Mouse (Mus musculus): ENCODE results near the gene Ipo9. TPM values are rescaled to one million over a fixed set of nuclear protein-coding genes. Genes with fewer than 3 reads are reported as not detected.

Gene Ipo9
- polyA plus RNA-seq, 1 experiment from 2014 or later, result 130 TPM

DNA sequence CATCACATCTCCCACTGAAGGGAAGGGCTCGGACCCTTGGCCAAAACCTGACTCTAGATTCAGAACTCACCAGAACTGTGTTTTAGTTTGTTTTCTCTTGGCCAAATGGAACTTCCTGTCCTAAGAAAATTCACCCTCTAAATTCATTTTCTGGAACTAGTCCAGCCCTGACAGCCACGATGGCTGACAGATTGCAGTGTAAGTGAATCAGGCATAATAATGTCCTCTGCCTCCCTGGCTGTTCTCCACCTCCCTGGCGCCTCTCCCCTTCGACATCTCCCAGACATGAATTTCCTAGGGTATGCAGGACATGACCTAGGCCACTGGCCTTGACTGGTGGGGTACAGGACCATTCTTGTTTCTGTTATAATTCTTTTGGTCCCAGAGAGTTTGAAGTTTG, 32.0 kb upstream of the Ipo9 start:
- no peak overlapping the region for H3K4me2 ChIP-seq (replicated peaks; ENCODE audit: low read depth, low read length)
- 0 out of 2 replicates have a peak, but pooled peaks have one; percentile 33 for ATAC-seq (ENCODE audit: low FRiP score, low TSS enrichment)
- no peaks in the 10 kb centered on the region for H3K27me3 ChIP-seq (ENCODE audit: insufficient read depth, low read length)
- H3K9ac ChIP-seq (replicated peaks; ENCODE audit: low read length), result no peak overlapping the region
- no peak overlapping the region for H3K4me3 ChIP-seq (ENCODE audit: low read length)
- H3K27ac ChIP-seq (ENCODE audit: low read length), result peak overlapping the region; percentile 84
- 44% methylated on average over 4 of the region's 4 CpGs for WGBS
- H3K9me3 ChIP-seq (ENCODE audit: low read length), result no peaks in the 10 kb centered on the region
- peaks cover 16% of the 10 kb centered on the region for H3K4me1 ChIP-seq (ENCODE audit: insufficient read depth, low read length)
- peaks cover 34% of the 10 kb centered on the region for H3K36me3 ChIP-seq (ENCODE audit: insufficient read depth, low read length)

DNA sequence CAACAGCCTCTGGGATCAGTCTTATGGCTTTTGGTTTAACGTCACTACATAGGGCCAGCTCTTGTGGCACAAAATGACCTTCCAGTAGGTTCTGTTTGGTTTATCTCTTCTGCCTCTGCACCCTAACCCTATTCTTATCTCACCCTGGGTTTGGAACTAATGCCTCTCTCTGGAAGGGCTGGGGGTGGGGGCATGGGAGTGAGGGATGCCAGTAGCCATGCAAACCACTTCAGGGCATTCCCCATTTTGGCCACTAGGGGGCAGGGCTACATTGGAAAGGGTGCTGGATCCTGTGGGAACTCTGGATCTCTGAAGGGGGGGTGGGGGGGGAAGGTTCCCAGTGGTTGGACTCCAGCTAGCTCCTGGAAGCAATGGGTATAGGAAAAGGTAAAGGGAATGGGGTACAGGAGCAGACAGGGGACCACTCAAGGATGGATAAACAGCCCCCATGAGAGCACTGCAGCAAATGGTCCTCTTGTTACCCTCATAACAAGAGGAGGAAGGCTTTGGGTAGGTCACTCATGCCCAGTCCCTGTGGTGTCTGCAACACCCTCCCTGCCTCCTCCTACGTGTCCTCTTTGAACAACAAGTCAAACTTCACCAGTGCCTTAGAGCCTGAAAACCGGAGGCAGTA, 30.9 kb upstream of the Ipo9 start:
- Histone ChIP-seq H3K4me1 (ENCODE audit: insufficient read depth, low read length) (peaks cover 16% of the 10 kb centered on the region), H3K9me3 (ENCODE audit: low read length) (no peaks in the 10 kb centered on the region), H3K27me3 (ENCODE audit: insufficient read depth, low read length) (no peaks in the 10 kb centered on the region), H3K4me3 (ENCODE audit: low read length) (no peak overlapping the region), H3K36me3 (ENCODE audit: insufficient read depth, low read length) (peaks cover 38% of the 10 kb centered on the region), H3K9ac (replicated peaks; ENCODE audit: low read length) (no peak overlapping the region), H3K4me2 (replicated peaks; ENCODE audit: low read depth, low read length) (no peak overlapping the region), H3K27ac (ENCODE audit: low read length) (peak overlapping the region; percentile 84)
- ATAC-seq (ENCODE audit: low FRiP score, low TSS enrichment), result no peak
- WGBS, result 84% methylated on average over 3 of the region's 3 CpGs

DNA sequence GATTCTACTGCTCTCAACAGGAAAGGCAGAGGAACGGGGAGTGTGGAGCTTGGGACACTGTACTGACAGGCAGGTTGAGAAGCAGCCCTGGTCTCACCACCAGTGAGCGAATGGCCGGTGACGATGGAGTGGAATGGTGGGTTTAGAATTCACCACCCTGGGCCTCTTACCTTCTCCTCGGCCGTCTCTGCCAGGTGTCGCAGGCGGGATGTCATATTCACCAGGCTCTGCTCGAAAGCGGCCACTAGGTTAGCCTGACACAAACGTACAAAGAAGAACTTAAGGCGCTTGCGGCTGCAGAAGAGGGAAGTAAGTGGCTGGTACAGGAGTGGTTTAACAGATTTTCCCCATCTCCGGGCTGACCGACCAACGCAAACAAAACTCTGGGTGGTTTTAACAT, 30.2 kb upstream of the Ipo9 start:
- Histone ChIP-seq H3K9ac (replicated peaks; ENCODE audit: low read length) (no peak overlapping the region), H3K36me3 (ENCODE audit: insufficient read depth, low read length) (peaks cover 35% of the 10 kb centered on the region), H3K4me2 (replicated peaks; ENCODE audit: low read depth, low read length) (no peak overlapping the region), H3K4me1 (ENCODE audit: insufficient read depth, low read length) (peaks cover 16% of the 10 kb centered on the region), H3K27ac (ENCODE audit: low read length) (no peak overlapping the region), H3K4me3 (ENCODE audit: low read length) (no peak overlapping the region), H3K9me3 (ENCODE audit: low read length) (no peaks in the 10 kb centered on the region), H3K27me3 (ENCODE audit: insufficient read depth, low read length) (no peaks in the 10 kb centered on the region)
- 93% methylated on average over 16 of the region's 16 CpGs for WGBS
- no peak for ATAC-seq (ENCODE audit: low FRiP score, low TSS enrichment)

DNA sequence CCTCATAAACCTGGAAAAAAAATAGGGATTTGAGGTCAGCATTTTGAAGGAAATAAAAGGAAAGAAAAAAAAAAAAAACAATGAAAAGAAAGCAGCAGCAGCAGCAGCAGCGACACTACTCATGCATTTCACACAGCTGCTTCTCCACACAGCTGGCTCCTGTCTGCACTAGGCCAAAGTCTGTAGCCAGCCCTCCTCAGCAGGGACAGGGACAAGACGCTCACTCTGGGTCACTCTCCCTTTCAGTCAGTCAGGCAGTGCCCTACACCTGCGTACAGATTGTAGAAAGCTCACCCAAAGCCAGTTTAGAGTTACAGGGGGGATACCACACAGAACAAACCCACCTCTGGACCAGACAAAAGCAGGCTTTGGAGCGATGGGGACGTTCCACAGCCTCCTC, 27.6 kb upstream of the Ipo9 start:
- Histone ChIP-seq H3K27me3 (ENCODE audit: insufficient read depth, low read length) (no peaks in the 10 kb centered on the region), H3K9ac (replicated peaks; ENCODE audit: low read length) (no peak overlapping the region), H3K4me1 (ENCODE audit: insufficient read depth, low read length) (peaks cover 5% of the 10 kb centered on the region; the same call in 1 of the 2 replicates), H3K36me3 (ENCODE audit: insufficient read depth, low read length) (peaks cover 51% of the 10 kb centered on the region), H3K4me2 (replicated peaks; ENCODE audit: low read depth, low read length) (no peak overlapping the region), H3K9me3 (ENCODE audit: low read length) (no peaks in the 10 kb centered on the region), H3K4me3 (ENCODE audit: low read length) (no peak overlapping the region), H3K27ac (ENCODE audit: low read length) (no peak overlapping the region)
- ATAC-seq (ENCODE audit: low FRiP score, low TSS enrichment), result no peak
- WGBS, result 68% methylated on average over 5 of the region's 5 CpGs

DNA sequence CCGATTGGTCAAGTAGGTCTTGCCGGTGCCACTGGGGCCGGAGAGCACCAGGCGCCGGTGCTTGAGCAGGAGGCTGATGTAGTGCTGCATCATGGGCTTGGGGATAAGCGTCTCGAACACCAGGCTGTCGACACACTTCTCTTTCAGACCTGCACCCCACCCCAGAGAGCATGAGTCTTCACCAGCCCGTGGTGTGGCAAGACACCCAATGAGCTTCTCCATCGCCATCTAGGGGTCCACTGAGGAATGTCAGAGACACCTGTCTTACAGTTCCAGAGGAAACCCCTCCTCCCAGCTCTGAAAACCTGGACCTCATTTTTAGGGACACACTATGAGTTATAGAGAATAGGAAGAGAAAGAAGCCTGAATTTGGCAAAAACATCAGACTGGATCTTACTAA, 22.0 kb upstream of the Ipo9 start:
- Histone ChIP-seq H3K4me3 (ENCODE audit: low read length) (no peak overlapping the region), H3K9ac (replicated peaks; ENCODE audit: low read length) (no peak overlapping the region), H3K27me3 (ENCODE audit: insufficient read depth, low read length) (no peaks in the 10 kb centered on the region), H3K4me1 (ENCODE audit: insufficient read depth, low read length) (no peaks in the 10 kb centered on the region), H3K4me2 (replicated peaks; ENCODE audit: low read depth, low read length) (no peak overlapping the region), H3K36me3 (ENCODE audit: insufficient read depth, low read length) (peaks cover 60% of the 10 kb centered on the region), H3K27ac (ENCODE audit: low read length) (no peak overlapping the region), H3K9me3 (ENCODE audit: low read length) (no peaks in the 10 kb centered on the region)
- WGBS, result 74% methylated on average over 10 of the region's 10 CpGs
- ATAC-seq (ENCODE audit: low FRiP score, low TSS enrichment), result no peak

DNA sequence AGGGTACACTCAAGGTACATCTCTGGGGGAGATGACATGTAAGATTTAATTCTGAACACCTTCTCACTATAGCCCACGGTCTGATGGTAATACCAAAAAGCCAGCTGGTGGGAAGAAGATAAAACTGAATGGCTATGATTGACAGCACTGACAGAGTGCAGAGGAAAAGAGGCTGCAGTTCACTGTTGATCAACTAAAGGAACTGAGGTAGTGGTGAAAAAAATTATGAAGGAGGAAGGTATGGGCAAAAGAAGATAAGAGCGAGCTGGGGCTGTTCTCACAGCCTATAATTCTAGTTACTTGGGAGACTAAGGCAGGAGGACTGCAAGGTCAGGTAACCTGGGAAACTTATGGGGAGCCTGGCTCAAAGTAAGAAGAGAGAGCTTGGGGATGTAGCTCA, 21.1 kb upstream of the Ipo9 start:
- Histone ChIP-seq H3K4me3 (ENCODE audit: low read length) (no peak overlapping the region), H3K4me2 (replicated peaks; ENCODE audit: low read depth, low read length) (no peak overlapping the region), H3K4me1 (ENCODE audit: insufficient read depth, low read length) (no peaks in the 10 kb centered on the region), H3K27me3 (ENCODE audit: insufficient read depth, low read length) (no peaks in the 10 kb centered on the region), H3K36me3 (ENCODE audit: insufficient read depth, low read length) (peaks cover 56% of the 10 kb centered on the region), H3K9me3 (ENCODE audit: low read length) (no peaks in the 10 kb centered on the region), H3K9ac (replicated peaks; ENCODE audit: low read length) (no peak overlapping the region), H3K27ac (ENCODE audit: low read length) (no peak overlapping the region)
- ATAC-seq (ENCODE audit: low FRiP score, low TSS enrichment), result no peak
- WGBS, result 87% methylated on average over 2 of the region's 2 CpGs

DNA sequence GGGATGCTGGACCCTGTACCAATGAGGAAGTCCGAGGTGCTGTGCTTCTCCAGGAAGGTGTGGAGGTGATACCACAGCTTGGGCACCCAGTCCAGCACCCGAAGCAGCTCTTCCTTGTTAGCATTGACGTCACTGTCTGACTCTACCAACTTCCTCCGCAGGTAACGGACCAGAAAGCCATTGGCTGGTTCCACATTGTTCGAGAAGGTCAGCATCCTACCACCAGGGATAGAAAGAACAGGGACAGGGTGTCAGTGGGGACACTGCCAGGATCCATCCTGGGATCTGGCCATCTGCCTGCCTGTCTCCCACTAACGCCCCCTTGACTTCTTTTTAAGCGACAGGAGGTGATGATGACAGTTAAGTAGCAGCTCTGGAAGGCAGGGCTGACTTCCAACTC, 19.6 kb upstream of the Ipo9 start:
- Histone ChIP-seq H3K4me1 (ENCODE audit: insufficient read depth, low read length) (no peaks in the 10 kb centered on the region), H3K9me3 (ENCODE audit: low read length) (no peaks in the 10 kb centered on the region), H3K4me3 (ENCODE audit: low read length) (no peak overlapping the region), H3K9ac (replicated peaks; ENCODE audit: low read length) (no peak overlapping the region), H3K4me2 (replicated peaks; ENCODE audit: low read depth, low read length) (no peak overlapping the region), H3K27me3 (ENCODE audit: insufficient read depth, low read length) (no peaks in the 10 kb centered on the region), H3K36me3 (ENCODE audit: insufficient read depth, low read length) (peaks cover 49% of the 10 kb centered on the region), H3K27ac (ENCODE audit: low read length) (no peak overlapping the region)
- no peak for ATAC-seq (ENCODE audit: low FRiP score, low TSS enrichment)
- WGBS, result 97% methylated on average over 8 of the region's 8 CpGs

DNA sequence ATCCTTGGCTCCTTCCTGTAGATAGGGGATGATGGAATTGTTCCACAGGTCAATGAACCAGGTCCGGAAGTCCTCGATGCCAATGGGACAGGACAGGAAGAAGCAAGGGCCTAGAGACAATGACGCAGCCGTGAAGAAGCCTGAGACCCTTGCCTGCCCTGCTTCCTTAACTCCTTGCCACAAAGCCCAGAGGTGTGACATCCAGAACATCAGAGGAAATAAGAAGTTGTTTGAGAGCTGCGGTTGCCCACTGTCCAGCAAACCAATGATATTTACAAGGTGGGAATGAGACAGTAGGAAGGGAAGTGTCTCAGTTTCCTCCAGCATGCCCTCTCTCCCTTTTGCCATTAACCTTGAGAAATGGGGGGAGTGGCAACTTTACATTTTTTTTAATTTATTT, 18.6 kb upstream of the Ipo9 start:
- peaks cover 40% of the 10 kb centered on the region for H3K36me3 ChIP-seq (ENCODE audit: insufficient read depth, low read length)

DNA sequence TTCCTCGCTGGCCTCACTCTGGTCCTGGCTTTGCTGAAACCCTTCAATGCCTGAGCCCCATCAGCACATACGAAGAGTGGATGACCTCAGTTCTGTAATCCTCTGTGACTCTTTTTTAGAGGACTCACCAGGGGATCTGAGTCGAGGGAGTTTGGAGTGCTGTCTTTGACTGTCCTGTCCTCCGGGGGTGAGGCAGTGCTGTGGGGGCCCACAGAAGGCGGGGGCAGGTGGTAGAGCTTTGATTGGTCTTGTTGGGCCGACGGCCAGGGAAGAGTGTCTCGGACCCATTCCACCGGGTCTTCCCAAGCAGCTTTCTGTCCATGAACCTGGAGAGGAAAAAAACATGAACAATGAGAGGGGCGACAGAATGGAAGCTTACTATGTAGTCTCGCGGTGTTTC, 13.2 kb upstream of the Ipo9 start:
- WGBS, result 91% methylated on average over 12 of the region's 12 CpGs
- peaks cover 28% of the 10 kb centered on the region for H3K36me3 ChIP-seq (ENCODE audit: insufficient read depth, low read length)
- no peak overlapping the region for H3K9ac ChIP-seq (replicated peaks; ENCODE audit: low read length)
- no peaks in the 10 kb centered on the region for H3K4me1 ChIP-seq (ENCODE audit: insufficient read depth, low read length)
- H3K4me3 ChIP-seq (ENCODE audit: low read length), result no peak overlapping the region
- no peaks in the 10 kb centered on the region for H3K9me3 ChIP-seq (ENCODE audit: low read length)
- no peak for ATAC-seq (ENCODE audit: low FRiP score, low TSS enrichment)
- H3K27ac ChIP-seq (ENCODE audit: low read length), result no peak overlapping the region
- no peaks in the 10 kb centered on the region for H3K27me3 ChIP-seq (ENCODE audit: insufficient read depth, low read length)
- no peak overlapping the region for H3K4me2 ChIP-seq (replicated peaks; ENCODE audit: low read depth, low read length)

More for the DNA sequence above, 18.6 kb upstream of the Ipo9 start:
- Histone ChIP-seq H3K9ac (replicated peaks; ENCODE audit: low read length) (no peak overlapping the region), H3K9me3 (ENCODE audit: low read length) (no peaks in the 10 kb centered on the region), H3K27ac (ENCODE audit: low read length) (no peak overlapping the region), H3K4me2 (replicated peaks; ENCODE audit: low read depth, low read length) (no peak overlapping the region), H3K4me3 (ENCODE audit: low read length) (no peak overlapping the region), H3K27me3 (ENCODE audit: insufficient read depth, low read length) (no peaks in the 10 kb centered on the region), H3K4me1 (ENCODE audit: insufficient read depth, low read length) (no peaks in the 10 kb centered on the region)
- no peak for ATAC-seq (ENCODE audit: low FRiP score, low TSS enrichment)
- WGBS, result 91% methylated on average over 5 of the region's 5 CpGs

DNA sequence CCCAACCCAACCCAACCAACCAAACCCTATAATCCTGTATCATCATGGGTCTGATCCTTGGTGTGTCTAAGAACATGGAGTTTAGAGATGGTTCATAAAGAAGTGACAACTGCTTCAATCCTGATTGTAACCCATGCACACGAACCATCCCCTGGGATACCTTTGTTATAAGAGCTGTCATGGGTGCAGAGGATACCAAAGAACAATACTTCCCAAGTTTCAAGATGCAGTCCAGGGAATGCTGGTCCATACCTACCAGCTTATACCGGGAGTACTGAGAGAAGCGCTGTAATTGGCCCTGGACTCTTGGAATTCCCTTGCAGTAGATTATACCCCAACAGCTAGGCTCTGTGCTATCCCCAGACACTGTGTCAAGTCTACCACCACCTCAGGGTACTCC, 11.6 kb upstream of the Ipo9 start:
- no peaks in the 10 kb centered on the region for H3K27me3 ChIP-seq (ENCODE audit: insufficient read depth, low read length)
- no peaks in the 10 kb centered on the region for H3K9me3 ChIP-seq (ENCODE audit: low read length)
- no peak overlapping the region for H3K27ac ChIP-seq (ENCODE audit: low read length)
- ATAC-seq (ENCODE audit: low FRiP score, low TSS enrichment), result no peak
- H3K4me1 ChIP-seq (ENCODE audit: insufficient read depth, low read length), result no peaks in the 10 kb centered on the region
- no peak overlapping the region for H3K4me2 ChIP-seq (replicated peaks; ENCODE audit: low read depth, low read length)
- peaks cover 27% of the 10 kb centered on the region for H3K36me3 ChIP-seq (ENCODE audit: insufficient read depth, low read length)
- no peak overlapping the region for H3K9ac ChIP-seq (replicated peaks; ENCODE audit: low read length)
- 97% methylated on average over 3 of the region's 3 CpGs for WGBS
- H3K4me3 ChIP-seq (ENCODE audit: low read length), result no peak overlapping the region

Measured in kidney, embryonic 16.5 days (tissue).